Comparison of ENCODE assay signal across 12 mouse cellular contexts in the genomic region with DNA sequence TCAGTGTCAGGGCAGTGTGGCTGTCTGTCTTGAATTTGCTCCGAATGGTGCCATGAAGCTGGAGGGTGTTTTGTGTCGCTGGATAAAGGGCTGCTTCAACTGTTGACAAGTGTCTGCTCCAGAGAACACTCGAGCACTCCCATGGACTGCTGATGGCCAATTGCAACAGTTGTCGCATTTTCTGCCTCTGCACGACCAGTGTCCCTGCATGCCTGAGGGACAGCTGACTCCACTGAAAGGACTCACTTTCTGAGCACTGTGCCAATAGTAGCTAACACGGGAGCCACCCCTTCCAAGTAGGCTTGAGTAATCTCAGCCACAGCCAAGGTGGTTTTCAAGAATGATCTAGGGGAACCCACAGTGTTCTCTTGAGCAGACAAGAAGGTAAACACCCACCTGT. TPM values are rescaled to one million over a fixed set of nuclear protein-coding genes. Genes with fewer than 3 reads are reported as not detected.
DNase-seq lines count a peak whose midpoint lies in the region; ATAC-seq lines count a peak whose summit lies in the region.
"Had no signal": no experiment of that assay in that cellular context is flagged by ENCODE, and none has a peak within 500 bp of the region (broad histone marks: within the 10 kb centered on the region; RNA-seq: fewer than 3 reads in every experiment).

No protein-coding gene starts in this region.

- H3K4me2 ChIP-seq in lung, embryonic 15.5 days = peak overlapping the region; percentile 80

- H3K27me3 ChIP-seq in lung, embryonic 15.5 days = no peaks in the 10 kb centered on the region

- peak overlapping the region; percentile 70; the same call in 1 of the 2 replicates for H3K9ac ChIP-seq in lung, embryonic 15.5 days

- peak overlapping the region; percentile 57 for H3K4me3 ChIP-seq in lung, embryonic 15.5 days

- intact Hi-C loops in heart, postnatal 10 days (cut with DNase I) = loop anchor here (2.0 kb wide), 1 partner anchor 37 kb away; no protein-coding TSS in a partner anchor

- no peaks in the 10 kb centered on the region for H3K36me3 ChIP-seq in lung, embryonic 15.5 days

- WGBS in lung, embryonic 15.5 days = 23% methylated on average over 6 of the region's 6 CpGs

- DNase-seq in adrenal gland, adult 8-10 months = peak; percentile 64
- no peak for DNase-seq in adrenal gland, postnatal 4 days (ENCODE audit: low spot score in 2 of 2)
- DNase-seq in adrenal gland, postnatal 10 days = peak; percentile 74
- DNase-seq in heart, postnatal 10 days = peak; percentile 66 to 68
- no peak for DNase-seq in T-cell, adult 2 months (ENCODE audit: low spot score)
- DNase-seq in urinary bladder, adult 18-20 months (ENCODE audit: low spot score in 2 of 2) = no peak
- DNase-seq in c-Kit-positive CD71-positive TER-119-positive erythroid progenitor cells, embryonic 14.5 days (ENCODE audit: low spot score) = no peak
- DNase-seq: cerebellum, adult 9-11 months; thymus, postnatal 36 days had no signal

- peaks cover 48% of the 10 kb centered on the region for H3K4me1 ChIP-seq in lung, embryonic 15.5 days

- peak overlapping the region; percentile 91 for H3K27ac ChIP-seq in lung, embryonic 15.5 days
- H3K27ac ChIP-seq: macrophage had no signal

- H3K9me3 ChIP-seq in lung, embryonic 15.5 days = no peaks in the 10 kb centered on the region

- no peak for ATAC-seq in lung, embryonic 15.5 days (ENCODE audit: borderline replicate concordance, extremely low read depth, low FRiP score, low TSS enrichment)
- ATAC-seq: forebrain, embryonic 16.5 days had no signal

RNA-seq across cellular contexts. Expression of gene Pakap, which starts 1.7 kb away (rescaled TPM):
- total RNA-seq in adrenal gland, adult 8-10 months (2022) = 10 to 100 TPM; 35.3 to 97.4 (median 63.1) TPM
- 10 to 100 TPM; 56.9 to 65.9 TPM for total RNA-seq in adrenal gland, postnatal 4 days (2021)
- total RNA-seq in adrenal gland, postnatal 10 days (2021) = 10 to 100 TPM; 41.1 to 45.9 TPM
- 10 to 100 TPM; 60.6 to 62.1 TPM for total RNA-seq in heart, postnatal 10 days (2021)
- 43.3 and 47.7 TPM in 2 replicates for polyA plus RNA-seq in lung, embryonic 15.5 days (2015; fragmentation: Nextera tagmentation; extraction: Ambion mirVana)
- polyA plus RNA-seq: macrophage had no signal

Comparison
In these comparisons a context has a peak if more than half of its experiments do, and no peak if none do; other contexts are left out.
1. DNase-seq: peak in adrenal gland, adult 8-10 months (single experiment), adrenal gland, postnatal 10 days (single experiment) and heart, postnatal 10 days (2 of 2); none in adrenal gland, postnatal 4 days (0 of 2), T-cell, adult 2 months (single experiment), urinary bladder, adult 18-20 months (0 of 2) and c-Kit-positive CD71-positive TER-119-positive erythroid progenitor cells, embryonic 14.5 days (single experiment).